Mouse (Mus musculus): Measurements from ENCODE around the gene Hsf2bp. TPM values are rescaled to one million over a fixed set of nuclear protein-coding genes. Genes with fewer than 3 reads are reported as not detected.

Hsf2bp gene
- 0.50 and 0.59 TPM in 2 replicates for polyA plus RNA-seq (2012; rRNA removed)
- 0.22 and 0.74 TPM in 2 replicates for polyA plus RNA-seq (2014; fragmentation: Nextera tagmentation; extraction: Ambion mirVana)

GRCm38 (mm10) chr17:32035609-32036508 lies at the start of gene Hsf2bp, which contains the start of gene Rrp1b:
TSS of gene Hsf2bp (minus strand) at chr17:32036349.
TSS of gene Rrp1b (plus strand) at chr17:32036100.
- peak; percentile 83 for DNase-seq (ENCODE audit: low spot score)
- Histone ChIP-seq H3K9ac (ENCODE audit: low read depth, low read length, severe bottlenecking) (peak within 1 kb of the TSS; percentile 70), H3K27me3 (ENCODE audit: control insufficient read depth, insufficient read depth, low read length) (no peaks in the 10 kb centered on the region), H3K9me3 (ENCODE audit: control insufficient read depth, low read length) (no peaks in the 10 kb centered on the region), H3K4me2 (replicated peaks; ENCODE audit: low read depth, low read length, severe bottlenecking) (peak within 1 kb of the TSS; percentile 94), H3K27ac (replicated peaks; ENCODE audit: low read depth, low read length) (peak within 1 kb of the TSS; percentile 59), H3K36me3 (ENCODE audit: control insufficient read depth, insufficient read depth, low read length) (no peaks in the 10 kb centered on the region; the same call in 1 of the 2 replicates), H3K4me3 (replicated peaks; ENCODE audit: low read length) (peak within 1 kb of the TSS; percentile 65), H3K4me1 (ENCODE audit: control insufficient read depth, insufficient read depth, low read length) (peaks cover 13% of the 10 kb centered on the region)
- TF ChIP-seq POLR2A (IDR thresholded peaks at IDR 0.05; ENCODE audit: borderline replicate concordance, extremely low read depth, insufficient read depth, insufficient read length) = peak; percentile 94; the same call in 1 of the 2 replicates
- 6% methylated on average over 45 of the region's 52 CpGs for WGBS
- ATAC-seq (ENCODE audit: low FRiP score, low read depth) = peak; percentile 92

DNA sequence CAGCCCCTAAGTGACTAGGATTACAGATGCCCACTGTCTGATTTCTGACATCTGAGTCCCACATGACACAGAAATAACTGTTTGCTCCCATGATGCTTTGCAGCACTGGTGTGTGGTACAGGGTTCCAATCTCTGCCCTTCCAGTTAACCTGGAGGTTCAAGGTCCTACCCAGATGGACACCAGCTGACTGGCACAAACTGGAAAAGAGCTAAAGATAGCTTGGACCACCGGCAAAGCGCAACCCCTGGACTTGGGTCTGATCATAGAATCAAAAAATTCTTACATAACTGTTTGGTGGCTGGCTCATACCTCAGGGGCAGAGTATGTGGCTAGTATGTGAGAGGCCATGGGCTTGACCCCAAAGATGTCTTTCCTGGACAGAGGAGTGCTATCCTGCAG lies 47.2 kb upstream of the Hsf2bp start:
- no peaks in the 10 kb centered on the region for H3K27me3 ChIP-seq (ENCODE audit: control insufficient read depth, insufficient read depth, low read length)
- no peak overlapping the region for H3K4me2 ChIP-seq (replicated peaks; ENCODE audit: low read depth, low read length, severe bottlenecking)
- ATAC-seq (ENCODE audit: low FRiP score, low read depth) (no peak), DNase-seq (ENCODE audit: low spot score) (no peak)
- no peaks in the 10 kb centered on the region for H3K36me3 ChIP-seq (ENCODE audit: control insufficient read depth, insufficient read depth, low read length)
- WGBS = 94% methylated on average over 2 of the region's 2 CpGs
- H3K4me3 ChIP-seq (replicated peaks; ENCODE audit: low read length) = no peak overlapping the region
- no peak overlapping the region for H3K27ac ChIP-seq (replicated peaks; ENCODE audit: low read depth, low read length)
- no peaks in the 10 kb centered on the region for H3K9me3 ChIP-seq (ENCODE audit: control insufficient read depth, low read length)
- no peaks in the 10 kb centered on the region for H3K4me1 ChIP-seq (ENCODE audit: control insufficient read depth, insufficient read depth, low read length)
- no peak for TF ChIP-seq POLR2A (IDR thresholded peaks at IDR 0.05; ENCODE audit: borderline replicate concordance, extremely low read depth, insufficient read depth, insufficient read length)
- no peak overlapping the region for H3K9ac ChIP-seq (ENCODE audit: low read depth, low read length, severe bottlenecking)

- H3K36me3 ChIP-seq (ENCODE audit: control insufficient read depth, insufficient read depth, low read length) = no peaks in the 10 kb centered on the region
- H3K27me3 ChIP-seq (ENCODE audit: control insufficient read depth, insufficient read depth, low read length) = no peaks in the 10 kb centered on the region
- no peak overlapping the region for H3K4me3 ChIP-seq (replicated peaks; ENCODE audit: low read length)
- H3K4me2 ChIP-seq (replicated peaks; ENCODE audit: low read depth, low read length, severe bottlenecking) = no peak overlapping the region
- H3K4me1 ChIP-seq (ENCODE audit: control insufficient read depth, insufficient read depth, low read length) = no peaks in the 10 kb centered on the region
- no peaks in the 10 kb centered on the region for H3K9me3 ChIP-seq (ENCODE audit: control insufficient read depth, low read length)
- H3K9ac ChIP-seq (ENCODE audit: low read depth, low read length, severe bottlenecking) = no peak overlapping the region
- no peak overlapping the region for H3K27ac ChIP-seq (replicated peaks; ENCODE audit: low read depth, low read length)
- 0% methylated on average over 2 of the region's 2 CpGs for WGBS
- TF ChIP-seq POLR2A (IDR thresholded peaks at IDR 0.05; ENCODE audit: borderline replicate concordance, extremely low read depth, insufficient read depth, insufficient read length) = no peak
- peak; percentile 34 for DNase-seq (ENCODE audit: low spot score)
- ATAC-seq (ENCODE audit: low FRiP score, low read depth) = no peak
Observed at GRCm38 (mm10) chr17:32075164-32075563, 39.0 kb upstream of the Hsf2bp start.

DNA sequence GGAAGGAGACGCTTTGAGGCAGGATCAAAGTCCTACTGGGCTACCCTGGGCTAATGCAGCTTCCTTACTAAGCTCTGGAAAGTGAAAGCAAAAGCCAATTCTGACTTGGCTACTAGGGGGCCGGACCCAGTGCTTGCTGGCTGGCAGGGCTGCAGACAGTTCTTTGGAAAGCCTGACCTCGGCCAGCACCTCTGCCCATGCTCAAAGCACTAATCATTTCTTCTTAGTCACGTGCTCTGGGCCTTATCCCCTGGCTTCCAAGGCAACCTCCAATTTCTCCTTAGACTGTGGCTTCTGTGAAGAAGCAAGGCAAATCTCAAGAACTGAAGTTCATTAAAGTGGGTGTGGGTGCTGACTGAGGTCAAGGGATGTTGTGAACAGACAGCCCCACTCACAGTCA lies 38.5 kb upstream of the Hsf2bp start:
- Histone ChIP-seq H3K36me3 (ENCODE audit: control insufficient read depth, insufficient read depth, low read length) (no peaks in the 10 kb centered on the region), H3K4me2 (replicated peaks; ENCODE audit: low read depth, low read length, severe bottlenecking) (no peak overlapping the region)

GRCm38 (mm10) chr17:32073359-32073758 lies 37.2 kb upstream of the Hsf2bp start:
- ATAC-seq (ENCODE audit: low FRiP score, low read depth) = 0 out of 2 replicates have a peak, but pooled peaks have one; percentile 38

More for the DNA sequence above, 38.5 kb upstream of the Hsf2bp start:
- Histone ChIP-seq H3K27me3 (ENCODE audit: control insufficient read depth, insufficient read depth, low read length) (no peaks in the 10 kb centered on the region), H3K4me1 (ENCODE audit: control insufficient read depth, insufficient read depth, low read length) (no peaks in the 10 kb centered on the region), H3K27ac (replicated peaks; ENCODE audit: low read depth, low read length) (no peak overlapping the region), H3K9me3 (ENCODE audit: control insufficient read depth, low read length) (peaks cover 4% of the 10 kb centered on the region; the same call in 1 of the 2 replicates), H3K4me3 (replicated peaks; ENCODE audit: low read length) (no peak overlapping the region), H3K9ac (ENCODE audit: low read depth, low read length, severe bottlenecking) (no peak overlapping the region)
- WGBS = 54% methylated on average over 4 of the region's 4 CpGs
- no peak for DNase-seq (ENCODE audit: low spot score)
- ATAC-seq (ENCODE audit: low FRiP score, low read depth) = no peak
- TF ChIP-seq POLR2A (IDR thresholded peaks at IDR 0.05; ENCODE audit: borderline replicate concordance, extremely low read depth, insufficient read depth, insufficient read length) = no peak

More at GRCm38 (mm10) chr17:32073359-32073758, 37.2 kb upstream of the Hsf2bp start:
- H3K9me3 ChIP-seq (ENCODE audit: control insufficient read depth, low read length) = peaks cover 6% of the 10 kb centered on the region; the same call in 1 of the 2 replicates
- TF ChIP-seq POLR2A (IDR thresholded peaks at IDR 0.05; ENCODE audit: borderline replicate concordance, extremely low read depth, insufficient read depth, insufficient read length) = no peak
- no peak overlapping the region for H3K4me2 ChIP-seq (replicated peaks; ENCODE audit: low read depth, low read length, severe bottlenecking)
- H3K27ac ChIP-seq (replicated peaks; ENCODE audit: low read depth, low read length) = no peak overlapping the region
- H3K9ac ChIP-seq (ENCODE audit: low read depth, low read length, severe bottlenecking) = no peak overlapping the region
- H3K27me3 ChIP-seq (ENCODE audit: control insufficient read depth, insufficient read depth, low read length) = no peaks in the 10 kb centered on the region
- no peaks in the 10 kb centered on the region for H3K36me3 ChIP-seq (ENCODE audit: control insufficient read depth, insufficient read depth, low read length)
- no peak overlapping the region for H3K4me3 ChIP-seq (replicated peaks; ENCODE audit: low read length)
- 0% methylated on average over 2 of the region's 2 CpGs for WGBS
- no peaks in the 10 kb centered on the region for H3K4me1 ChIP-seq (ENCODE audit: control insufficient read depth, insufficient read depth, low read length)
- DNase-seq (ENCODE audit: low spot score) = peak; percentile 43

All from limb, embryonic 14.5 days (tissue).